Mouse (Mus musculus) ES-Bruce4 (cell line): ENCODE measurements at regions not wholly inside any gene's neighbourhood (a gene's known extent, or its start where the extent isn't known, plus 50 kb on each side); places are given as distances from the start of the nearest gene placed in this dataset.

Experiments
- H3K27ac ChIP-seq: 2 replicates; pipeline ENCODE4 v1.5.1; 2012; ENCODE audit warnings: low read length, inconsistent platforms; ENCODE audit not compliant: insufficient read depth
- H3K27me3 ChIP-seq: 2 replicates; pipeline ENCODE4 v1.6.1; 2012; ENCODE audit warnings: mild to moderate bottlenecking, low read length, inconsistent platforms; ENCODE audit not compliant: control insufficient read depth, poor library complexity, insufficient read depth, severe bottlenecking
- H3K36me3 ChIP-seq: 2 replicates; pipeline ENCODE4 v1.6.1; 2012; ENCODE audit warnings: inconsistent platforms, mild to moderate bottlenecking, low read length, moderate library complexity; ENCODE audit not compliant: control insufficient read depth, poor library complexity, insufficient read depth, severe bottlenecking
- H3K4me1 ChIP-seq: one replicate; pipeline ENCODE4 v1.8.1; 2011; ENCODE audit warnings: low read length; ENCODE audit not compliant: control insufficient read depth, insufficient read depth
- H3K4me3 ChIP-seq: 2 replicates; pipeline ENCODE4 v1.5.1; 2011; ENCODE audit warnings: low read depth, mild to moderate bottlenecking, low read length
- H3K9ac ChIP-seq: 2 replicates; pipeline ENCODE4 v1.6.1; 2012; ENCODE audit warnings: low read depth, mild to moderate bottlenecking, inconsistent platforms; ENCODE audit not compliant: poor library complexity, severe bottlenecking
- H3K9me3 ChIP-seq: replicated peaks from 2 replicates; pipeline ENCODE4 v1.6.1; 2012; ENCODE audit warnings: mild to moderate bottlenecking, low read length, inconsistent platforms; ENCODE audit not compliant: control insufficient read depth, poor library complexity, insufficient read depth, severe bottlenecking
- CTCF ChIP-seq: IDR thresholded peaks from one replicate; pipeline ENCODE4 v1.8.1; 2011; ENCODE audit warnings: low read depth, low read length
- EP300 ChIP-seq: IDR thresholded peaks from 2 replicates; pipeline ENCODE4 v1.6.1; 2011; ENCODE audit warnings: low read depth, low read length; ENCODE audit not compliant: insufficient read depth
- POLR2A ChIP-seq: IDR thresholded peaks from one replicate; pipeline ENCODE4 v1.8.1; 2011; ENCODE audit warnings: low read length; ENCODE audit not compliant: insufficient read depth

DNA sequence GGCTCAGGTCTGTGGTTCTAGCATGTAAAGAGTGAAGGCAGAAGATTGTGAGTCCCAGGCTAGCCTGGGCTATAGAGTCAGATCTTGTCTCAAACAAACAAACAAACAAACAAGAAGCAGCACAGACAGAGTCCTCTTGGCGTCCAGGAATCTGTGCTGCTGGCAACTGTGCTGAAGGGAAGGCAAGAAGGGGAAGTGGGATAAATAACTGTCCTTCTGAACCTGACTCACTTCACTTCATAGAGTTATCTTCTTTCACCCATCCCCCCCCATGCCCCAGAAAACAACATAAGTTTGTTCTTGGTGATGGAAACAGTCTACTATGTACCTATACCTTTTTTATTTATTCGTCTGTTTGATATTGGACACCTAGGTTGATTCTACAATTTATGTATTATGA is 200.8 kb upstream of the Pde3a start:
- Histone ChIP-seq H3K9me3 (no peaks in the 10 kb centered on the region), H3K4me3 (no peak overlapping the region), H3K27ac (no peak overlapping the region), H3K9ac (no peak overlapping the region), H3K27me3 (no peaks in the 10 kb centered on the region), H3K36me3 (no peaks in the 10 kb centered on the region), H3K4me1 (no peaks in the 10 kb centered on the region)
- no peak for TF ChIP-seq CTCF
- TF ChIP-seq EP300: no peak
- TF ChIP-seq POLR2A: no peak

DNA sequence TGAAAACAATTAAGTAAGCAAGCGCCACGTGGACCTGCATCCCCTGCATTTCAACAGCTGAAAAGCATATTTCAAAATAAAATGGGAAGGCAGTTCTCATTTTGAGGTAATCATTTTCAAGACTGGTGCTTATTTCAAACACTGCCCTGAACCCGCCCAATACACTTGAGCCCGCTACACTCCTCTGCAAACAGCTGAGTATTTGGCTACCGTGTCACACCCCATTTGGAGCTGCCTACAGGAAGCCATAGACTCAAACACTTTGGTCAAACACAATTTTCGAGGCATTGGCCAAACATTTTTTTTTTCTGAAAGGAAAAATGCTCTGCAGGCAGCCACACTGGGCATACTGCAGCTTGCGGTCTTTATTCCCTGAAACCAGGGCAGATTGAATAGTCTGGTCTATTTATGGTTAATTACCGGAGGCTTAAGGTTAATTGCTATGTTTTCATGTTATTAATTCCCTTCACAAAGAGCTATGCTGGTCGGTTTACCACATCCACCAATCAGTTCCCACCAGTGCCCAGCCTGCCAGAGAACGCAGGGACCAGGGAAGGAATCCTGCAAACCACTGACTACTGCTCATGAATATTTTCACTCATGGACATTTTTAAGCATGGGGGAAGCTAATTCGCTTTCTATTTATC is 198.9 kb upstream of the Pde3a start:
- no peak overlapping the region for H3K4me3 ChIP-seq
- TF ChIP-seq EP300 (no peak), POLR2A (no peak), CTCF (no peak)
- no peak overlapping the region for H3K27ac ChIP-seq
- no peaks in the 10 kb centered on the region for H3K9me3 ChIP-seq
- no peaks in the 10 kb centered on the region for H3K27me3 ChIP-seq
- no peak overlapping the region for H3K9ac ChIP-seq
- no peaks in the 10 kb centered on the region for H3K4me1 ChIP-seq
- no peaks in the 10 kb centered on the region for H3K36me3 ChIP-seq

DNA sequence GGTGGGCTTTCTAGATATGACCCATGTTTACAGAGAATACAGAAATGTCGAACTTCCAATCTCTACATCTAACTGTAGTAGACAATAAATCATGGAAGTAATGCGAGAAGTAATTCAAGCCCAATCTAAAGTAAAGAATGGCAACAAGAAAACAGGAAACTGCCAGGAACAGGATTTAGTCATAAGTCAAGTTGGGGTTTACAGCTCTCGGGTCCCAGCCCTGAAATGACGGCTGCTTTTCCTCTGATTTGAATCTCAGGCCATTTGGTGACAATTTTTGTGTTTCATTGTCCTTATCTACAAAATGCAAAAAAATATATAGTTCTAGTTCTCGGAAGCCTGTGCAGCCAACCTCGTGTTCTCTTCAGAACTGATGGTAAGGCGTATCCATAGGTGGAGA is 195.0 kb upstream of the Pde3a start:
- H3K36me3 ChIP-seq: no peaks in the 10 kb centered on the region
- TF ChIP-seq CTCF (no peak), POLR2A (no peak), EP300 (no peak)
- no peaks in the 10 kb centered on the region for H3K4me1 ChIP-seq
- no peaks in the 10 kb centered on the region; the same call in 1 of the 2 replicates for H3K9me3 ChIP-seq
- H3K27me3 ChIP-seq: no peaks in the 10 kb centered on the region
- H3K4me3 ChIP-seq: no peak overlapping the region
- H3K9ac ChIP-seq: no peak overlapping the region
- H3K27ac ChIP-seq: no peak overlapping the region

DNA sequence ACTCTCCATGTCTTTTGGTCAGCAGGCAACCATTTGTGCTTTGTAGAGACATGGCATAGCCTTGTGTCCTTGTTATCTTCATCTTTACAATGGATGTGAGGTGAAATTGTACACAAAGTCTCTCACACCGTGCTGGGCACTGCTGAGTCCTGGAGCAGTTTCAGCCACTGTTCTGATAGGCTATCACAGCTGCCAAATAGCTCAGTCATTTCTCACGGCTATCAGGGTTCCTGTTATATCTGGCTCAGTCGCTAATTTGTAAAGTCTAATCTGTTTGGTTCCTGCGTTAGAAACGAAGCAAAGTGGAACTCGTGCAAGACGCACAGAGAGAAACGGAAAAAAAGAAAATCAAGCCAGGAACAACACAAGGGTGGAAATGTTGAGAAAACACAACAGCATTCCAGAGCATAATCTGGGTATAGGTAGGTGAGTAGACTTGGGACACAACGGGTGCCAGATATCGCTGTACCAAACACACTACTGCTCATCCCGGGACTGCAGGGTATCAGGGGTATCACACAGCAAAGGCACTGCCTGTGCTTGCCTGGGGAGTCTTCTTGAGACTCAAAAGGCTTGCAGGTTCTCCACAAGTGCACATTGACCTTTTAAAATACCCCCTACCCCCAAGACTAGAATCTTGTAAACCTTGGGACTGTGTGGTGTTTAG is 189.7 kb upstream of the Pde3a start:
- H3K27ac ChIP-seq: no peak overlapping the region
- TF ChIP-seq POLR2A: no peak

DNA sequence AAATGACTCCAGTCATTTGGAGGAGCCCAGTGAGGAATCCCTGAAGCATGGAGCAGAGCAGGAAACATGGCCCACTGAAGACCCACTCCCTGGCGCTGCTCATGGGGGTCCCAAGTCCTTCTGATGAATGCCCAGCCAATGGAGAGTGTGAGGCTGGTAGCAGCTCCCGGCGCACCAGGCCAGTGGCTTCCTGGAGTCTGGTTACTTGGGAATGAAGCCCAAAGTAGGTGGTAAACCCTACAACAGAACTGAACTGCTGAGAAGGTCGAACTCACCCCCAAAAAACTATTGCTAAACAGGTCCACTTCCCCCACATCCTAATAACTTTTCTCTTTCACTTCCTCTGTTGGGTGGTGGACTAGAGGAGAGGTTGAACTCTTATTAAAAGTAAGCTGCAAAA is 183.3 kb upstream of the Pde3a start:
- Histone ChIP-seq H3K9ac (no peak overlapping the region), H3K4me1 (no peaks in the 10 kb centered on the region), H3K4me3 (no peak overlapping the region), H3K36me3 (no peaks in the 10 kb centered on the region), H3K9me3 (no peaks in the 10 kb centered on the region), H3K27ac (no peak overlapping the region), H3K27me3 (no peaks in the 10 kb centered on the region)
- TF ChIP-seq POLR2A: no peak
- TF ChIP-seq CTCF: no peak
- no peak for TF ChIP-seq EP300

More for the DNA sequence above, 189.7 kb upstream of the Pde3a start:
- H3K4me3 ChIP-seq: no peak overlapping the region
- no peak overlapping the region for H3K9ac ChIP-seq
- no peaks in the 10 kb centered on the region for H3K4me1 ChIP-seq
- H3K36me3 ChIP-seq: no peaks in the 10 kb centered on the region
- H3K27me3 ChIP-seq: no peaks in the 10 kb centered on the region
- no peaks in the 10 kb centered on the region; the same call in 1 of the 2 replicates for H3K9me3 ChIP-seq

DNA sequence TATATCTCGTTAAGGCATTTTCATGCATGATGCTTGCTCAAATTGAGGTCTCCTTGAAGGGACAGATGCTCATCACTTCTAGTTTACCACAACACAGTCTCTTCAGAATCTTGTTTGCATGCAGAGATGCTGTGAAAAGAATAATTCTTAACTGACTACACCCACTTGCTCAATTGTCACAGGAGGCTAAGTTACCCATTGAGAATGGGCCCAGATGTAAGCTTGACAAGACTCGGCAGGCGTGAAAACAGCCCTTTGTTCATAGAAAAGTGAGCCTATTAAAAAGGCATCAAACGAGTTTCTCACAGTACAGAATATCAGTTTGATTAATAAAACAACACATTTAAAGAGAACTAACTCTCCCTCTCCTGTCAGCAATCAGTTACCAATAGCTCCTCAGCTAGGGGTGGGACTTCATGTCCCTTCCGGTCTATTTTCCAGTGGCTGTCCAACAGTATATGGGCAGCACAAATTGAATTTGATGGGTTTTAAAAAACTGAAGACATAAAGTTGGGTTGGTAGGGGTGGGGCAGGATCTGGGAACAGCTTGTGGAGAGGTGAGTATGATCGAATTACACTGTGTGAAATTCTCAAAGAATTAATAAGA is 180.1 kb upstream of the Pde3a start:
- Histone ChIP-seq H3K9ac (no peak overlapping the region), H3K4me3 (no peak overlapping the region)
- no peak for TF ChIP-seq EP300
- no peak for TF ChIP-seq CTCF
- TF ChIP-seq POLR2A: no peak

More for the DNA sequence above, 180.1 kb upstream of the Pde3a start:
- no peaks in the 10 kb centered on the region for H3K27me3 ChIP-seq
- H3K4me1 ChIP-seq: no peaks in the 10 kb centered on the region
- H3K9me3 ChIP-seq: no peaks in the 10 kb centered on the region
- H3K27ac ChIP-seq: no peak overlapping the region
- H3K36me3 ChIP-seq: no peaks in the 10 kb centered on the region
